Mouse (Mus musculus) hindbrain, embryonic 13.5 days (tissue): Measurements from ENCODE around the gene Otx2. TPM values are rescaled to one million over a fixed set of nuclear protein-coding genes. Genes with fewer than 3 reads are reported as not detected.

Source experiments
- ATAC-seq: fragments of 200-750 bp; cut with Nextera tagmentation; 2 replicates; pipeline ENCODE4 v1.8.0; 2017; ENCODE audit warnings: moderate TSS enrichment; ENCODE audit not compliant: low FRiP score
- H3K27ac ChIP-seq: fragments of 300-500 bp; sonication (generic); 2 replicates; pipeline ENCODE4 v1.5.1; 2015; ENCODE audit warnings: inconsistent platforms, mild to moderate bottlenecking, moderate library complexity
- H3K27me3 ChIP-seq: fragments of 300-500 bp; sonication (generic); 2 replicates; pipeline ENCODE4 v1.6.1; 2015; ENCODE audit warnings: mild to moderate bottlenecking, inconsistent platforms
- H3K36me3 ChIP-seq: fragments of 300-500 bp; sonication (generic); 2 replicates; pipeline ENCODE4 v1.6.1; 2015; ENCODE audit warnings: mild to moderate bottlenecking, inconsistent platforms
- H3K4me1 ChIP-seq: fragments of 300-500 bp; sonication (generic); replicated peaks from 2 replicates; pipeline ENCODE4 v1.6.1; 2015; ENCODE audit warnings: inconsistent platforms
- H3K4me2 ChIP-seq: fragments of 300-500 bp; sonication (generic); 2 replicates; pipeline ENCODE4 v1.6.1; 2015; ENCODE audit warnings: inconsistent platforms, mild to moderate bottlenecking, moderate library complexity
- H3K4me3 ChIP-seq: fragments of 300-500 bp; sonication (generic); 2 replicates; pipeline ENCODE4 v1.5.1; 2015; ENCODE audit warnings: mild to moderate bottlenecking, inconsistent platforms
- H3K9ac ChIP-seq: fragments of 300-500 bp; sonication (generic); 2 replicates; pipeline ENCODE4 v1.6.1; 2015; ENCODE audit warnings: mild to moderate bottlenecking, inconsistent platforms
- H3K9me3 ChIP-seq: fragments of 300-500 bp; sonication (generic); 2 replicates; pipeline ENCODE4 v1.6.1; 2016; ENCODE audit warnings: inconsistent platforms
- WGBS: fragments of 180-500 bp; shearing (Covaris S2); methylation state at CpG from one replicate; pipeline ENCODE4 v1.1.7; 2015; 5-methylcytosine and 5-hydroxymethylcytosine counted together
- polyA plus RNA-seq: library from polyadenylated mRNA; unstranded; fragments of >200 nt; fragmentation: Nextera tagmentation; extraction: Ambion mirVana; gene quantifications from 2 replicates; pipeline ENCODE4 v1.2.1, GENCODE M21; 2015

The Otx2 gene
- polyA plus RNA-seq, 1 experiment from 2014 or later = 24.1 TPM

GRCm38 (mm10) chr14:48679590-48679989 is 6.0 kb upstream of the Otx2 start:
- Histone ChIP-seq H3K4me2 (no peak overlapping the region), H3K27ac (no peak overlapping the region), H3K9ac (no peak overlapping the region), H3K4me3 (no peak overlapping the region), H3K9me3 (no peaks in the 10 kb centered on the region), H3K4me1 (no peaks in the 10 kb centered on the region), H3K36me3 (no peaks in the 10 kb centered on the region), H3K27me3 (peaks cover 52% of the 10 kb centered on the region)
- WGBS = 80% methylated on average over 5 of the region's 5 CpGs
- no peak for ATAC-seq

- peaks cover 6% of the 10 kb centered on the region for H3K4me1 ChIP-seq
- no peak overlapping the region for H3K27ac ChIP-seq
- H3K27me3 ChIP-seq = peaks cover 61% of the 10 kb centered on the region
- ATAC-seq = no peak
- H3K36me3 ChIP-seq = no peaks in the 10 kb centered on the region
- 80% methylated on average over 3 of the region's 3 CpGs for WGBS
- H3K9me3 ChIP-seq = no peaks in the 10 kb centered on the region
- no peak overlapping the region for H3K4me2 ChIP-seq
- H3K9ac ChIP-seq = no peak overlapping the region
- H3K4me3 ChIP-seq = no peak overlapping the region
Measured at GRCm38 (mm10) chr14:48678674-48679073, 5.1 kb upstream of the Otx2 start.

- Histone ChIP-seq H3K27ac (no peak overlapping the region), H3K27me3 (peaks cover 96% of the 10 kb centered on the region), H3K9ac (peak overlapping the region; percentile 43; the same call in 1 of the 2 replicates), H3K9me3 (no peaks in the 10 kb centered on the region), H3K4me1 (peaks cover 11% of the 10 kb centered on the region), H3K4me2 (peak overlapping the region; percentile 29), H3K36me3 (no peaks in the 10 kb centered on the region), H3K4me3 (peak overlapping the region; percentile 21; the same call in 1 of the 2 replicates)
- 0 out of 2 replicates have a peak, but pooled peaks have one; percentile 36 for ATAC-seq
- 2% methylated on average over 36 of the region's 36 CpGs for WGBS
Measured at GRCm38 (mm10) chr14:48674036-48674831, 615 bp upstream of the Otx2 start.

GRCm38 (mm10) chr14:48672611-48673176 is 925 bp downstream of the Otx2 start:
- 19% methylated on average over 10 of the region's 10 CpGs for WGBS
- Histone ChIP-seq H3K4me3 (no peak overlapping the region), H3K9ac (no peak overlapping the region), H3K9me3 (no peaks in the 10 kb centered on the region), H3K4me2 (no peak overlapping the region), H3K27me3 (peaks cover 98% of the 10 kb centered on the region), H3K36me3 (no peaks in the 10 kb centered on the region), H3K27ac (no peak overlapping the region), H3K4me1 (peaks cover 15% of the 10 kb centered on the region)
- no peak for ATAC-seq

- H3K4me1 ChIP-seq = peaks cover 15% of the 10 kb centered on the region
- no peaks in the 10 kb centered on the region for H3K9me3 ChIP-seq
- WGBS = 29% methylated on average over 9 of the region's 9 CpGs
- no peak for ATAC-seq
- H3K36me3 ChIP-seq = no peaks in the 10 kb centered on the region
- no peak overlapping the region for H3K4me2 ChIP-seq
- no peak overlapping the region for H3K4me3 ChIP-seq
- no peak overlapping the region for H3K9ac ChIP-seq
- peaks cover 98% of the 10 kb centered on the region for H3K27me3 ChIP-seq
- H3K27ac ChIP-seq = no peak overlapping the region
Measured at GRCm38 (mm10) chr14:48671480-48672240, 2.0 kb downstream of the Otx2 start.

GRCm38 (mm10) chr14:48670761-48671479 is 2.7 kb downstream of the Otx2 start:
- Histone ChIP-seq H3K4me2 (no peak overlapping the region), H3K27me3 (peaks cover 98% of the 10 kb centered on the region), H3K36me3 (no peaks in the 10 kb centered on the region), H3K9me3 (no peaks in the 10 kb centered on the region), H3K9ac (no peak overlapping the region), H3K27ac (no peak overlapping the region), H3K4me1 (peaks cover 22% of the 10 kb centered on the region), H3K4me3 (no peak overlapping the region)
- WGBS = 36% methylated on average over 4 of the region's 4 CpGs
- no peak for ATAC-seq

GRCm38 (mm10) chr14:48670258-48670630 is 3.4 kb downstream of the Otx2 start:
- no peak overlapping the region for H3K9ac ChIP-seq
- H3K27ac ChIP-seq = no peak overlapping the region

GRCm38 (mm10) chr14:48669541-48670257 is 3.9 kb downstream of the Otx2 start:
- Histone ChIP-seq H3K4me1 (peaks cover 28% of the 10 kb centered on the region), H3K36me3 (no peaks in the 10 kb centered on the region), H3K9me3 (no peaks in the 10 kb centered on the region), H3K4me3 (no peak overlapping the region), H3K27ac (no peak overlapping the region), H3K4me2 (no peak overlapping the region), H3K9ac (no peak overlapping the region), H3K27me3 (peaks cover 98% of the 10 kb centered on the region)
- WGBS = 1% methylated on average over 18 of the region's 18 CpGs
- no peak for ATAC-seq

More at GRCm38 (mm10) chr14:48670258-48670630, 3.4 kb downstream of the Otx2 start:
- peaks cover 98% of the 10 kb centered on the region for H3K27me3 ChIP-seq
- no peaks in the 10 kb centered on the region for H3K36me3 ChIP-seq
- no peak overlapping the region for H3K4me3 ChIP-seq
- H3K4me2 ChIP-seq = no peak overlapping the region
- no peak for ATAC-seq
- H3K4me1 ChIP-seq = peaks cover 24% of the 10 kb centered on the region
- WGBS = 4% methylated on average over 3 of the region's 3 CpGs
- no peaks in the 10 kb centered on the region for H3K9me3 ChIP-seq

GRCm38 (mm10) chr14:48668761-48669303 is 4.8 kb downstream of the Otx2 start:
- no peak for ATAC-seq
- peaks cover 23% of the 10 kb centered on the region for H3K4me1 ChIP-seq
- H3K36me3 ChIP-seq = no peaks in the 10 kb centered on the region
- H3K4me2 ChIP-seq = no peak overlapping the region
- no peak overlapping the region for H3K27ac ChIP-seq
- 0 out of 2 replicates have a peak overlapping the region, but pooled peaks have one; percentile 8 for H3K9ac ChIP-seq
- 1% methylated on average over 29 of the region's 29 CpGs for WGBS
- H3K9me3 ChIP-seq = no peaks in the 10 kb centered on the region
- H3K4me3 ChIP-seq = peak overlapping the region; percentile 11; the same call in 1 of the 2 replicates
- H3K27me3 ChIP-seq = peaks cover 96% of the 10 kb centered on the region

GRCm38 (mm10) chr14:48668051-48668481 is 5.6 kb downstream of the Otx2 start:
- H3K9me3 ChIP-seq = no peaks in the 10 kb centered on the region
- WGBS = 2% methylated on average over 11 of the region's 11 CpGs
- peaks cover 17% of the 10 kb centered on the region; the same call in 1 of the 2 replicates for H3K4me1 ChIP-seq
- no peak overlapping the region for H3K9ac ChIP-seq
- no peak overlapping the region for H3K27ac ChIP-seq
- H3K4me2 ChIP-seq = no peak overlapping the region
- no peak for ATAC-seq
- peaks cover 95% of the 10 kb centered on the region for H3K27me3 ChIP-seq
- H3K4me3 ChIP-seq = no peak overlapping the region
- no peaks in the 10 kb centered on the region for H3K36me3 ChIP-seq

GRCm38 (mm10) chr14:48667396-48667795 is 6.2 kb downstream of the Otx2 start:
- Histone ChIP-seq H3K4me3 (no peak overlapping the region), H3K9ac (no peak overlapping the region), H3K36me3 (no peaks in the 10 kb centered on the region), H3K27me3 (peaks cover 95% of the 10 kb centered on the region), H3K4me1 (peaks cover 19% of the 10 kb centered on the region; the same call in 1 of the 2 replicates), H3K27ac (no peak overlapping the region), H3K4me2 (no peak overlapping the region), H3K9me3 (no peaks in the 10 kb centered on the region)
- under 1% methylated on average over 12 of the region's 12 CpGs for WGBS
- no peak for ATAC-seq
